41 mouse cellular contexts compared by ENCODE assay signal in genomic region chr9:20149706-20150105, GRCm38 (mm10). TPM values are rescaled to one million over a fixed set of nuclear protein-coding genes. Genes with fewer than 3 reads are reported as not detected.
"Had no signal": no experiment of that assay in that cellular context is flagged by ENCODE, and none has a peak within 500 bp of the region (broad histone marks: within the 10 kb centered on the region; RNA-seq: fewer than 3 reads in every experiment).

No protein-coding gene starts in this region.

- H3K4me1 ChIP-seq: heart, embryonic 10.5 days; heart, embryonic 12.5 days; hindbrain, embryonic 10.5 days; hindbrain, embryonic 12.5 days; limb, embryonic 13.5 days; limb, embryonic 15.5 days; liver, embryonic 12.5 days had no signal

- H3K4me2 ChIP-seq: heart, embryonic 12.5 days; hindbrain, embryonic 12.5 days; hindbrain, embryonic 14.5 days; limb, embryonic 13.5 days; limb, embryonic 15.5 days; liver, embryonic 12.5 days had no signal

- DNase-seq: gastrocnemius, adult 2 months; gastrocnemius, postnatal 10 days; gastrocnemius, postnatal 25 days; heart, adult 18-20 months; heart, postnatal 10 days; heart, postnatal 4 days; layer of hippocampus, adult 9-11 months; layer of hippocampus, postnatal 36 days; left cerebral cortex, postnatal 4 days; lung, adult 18-20 months had no signal

- H3K36me3 ChIP-seq: heart, embryonic 10.5 days; heart, embryonic 12.5 days; hindbrain, embryonic 10.5 days; hindbrain, embryonic 12.5 days; limb, embryonic 13.5 days; limb, embryonic 15.5 days; liver, embryonic 12.5 days had no signal

- H3K27me3 ChIP-seq: heart, embryonic 12.5 days; hindbrain, embryonic 12.5 days; limb, embryonic 13.5 days; limb, embryonic 15.5 days; liver, embryonic 12.5 days had no signal

- H3K9ac ChIP-seq: heart, embryonic 12.5 days; hindbrain, embryonic 12.5 days; hindbrain, embryonic 14.5 days; limb, embryonic 13.5 days; limb, embryonic 15.5 days; liver, embryonic 12.5 days; liver, embryonic 14.5 days had no signal

- H3K27ac ChIP-seq: gastrocnemius, adult 2 months; heart, embryonic 10.5 days; hindbrain, embryonic 10.5 days; hindbrain, embryonic 12.5 days; hindbrain, embryonic 14.5 days; hindbrain, postnatal 0 days; kidney, postnatal 0 days; limb, embryonic 13.5 days; limb, embryonic 15.5 days; liver, embryonic 12.5 days; liver, embryonic 14.5 days had no signal

- ATAC-seq: forebrain, embryonic 16.5 days; hindbrain, postnatal 0 days; intestine, embryonic 16.5 days; liver, embryonic 12.5 days had no signal

- H3K4me3 ChIP-seq: gastrocnemius, adult 2 months; heart, embryonic 10.5 days; heart, embryonic 12.5 days; hindbrain, embryonic 10.5 days; hindbrain, embryonic 12.5 days; limb, embryonic 13.5 days; limb, embryonic 15.5 days; liver, embryonic 12.5 days had no signal

RNA-seq across cellular contexts. Expression of gene Olfr869, which starts 20.9 kb away (rescaled TPM):
- total RNA-seq: gastrocnemius, adult 2 months; gastrocnemius, postnatal 10 days; gastrocnemius, postnatal 25 days; gastrocnemius, postnatal 4 days; granulocyte monocyte progenitor cell, adult 5-6 weeks; heart, adult 18-20 months; heart, adult 8-10 months; heart, postnatal 10 days; heart, postnatal 25 days; heart, postnatal 4 days; hindbrain, postnatal 0 days; layer of hippocampus, adult 18-20 months; layer of hippocampus, adult 8-10 months; layer of hippocampus, postnatal 14 days; layer of hippocampus, postnatal 36 days; left cerebral cortex, adult 18-20 months; left cerebral cortex, adult 8-10 months; left cerebral cortex, postnatal 10 days; left cerebral cortex, postnatal 25 days; left cerebral cortex, postnatal 4 days had no signal
- polyA plus RNA-seq: forebrain, embryonic 16.5 days; frontal cortex, adult 2 months; heart, embryonic 10.5 days; heart, embryonic 12.5 days; heart, embryonic 14.5 days; heart, embryonic 16.5 days; hindbrain, embryonic 10.5 days; hindbrain, embryonic 12.5 days; hindbrain, embryonic 14.5 days; hindbrain, postnatal 0 days; intestine, embryonic 14.5 days; intestine, embryonic 16.5 days; kidney, postnatal 0 days; large intestine, adult 2 months; limb, embryonic 11.5 days; limb, embryonic 13.5 days; limb, embryonic 15.5 days; liver, embryonic 12.5 days; liver, embryonic 14.5 days; liver, embryonic 16.5 days had no signal

RNA-seq across cellular contexts. Expression of gene Olfr870, which starts 24.2 kb away (rescaled TPM):
- total RNA-seq: gastrocnemius, adult 2 months; gastrocnemius, postnatal 10 days; gastrocnemius, postnatal 25 days; gastrocnemius, postnatal 4 days; granulocyte monocyte progenitor cell, adult 5-6 weeks; heart, adult 18-20 months; heart, adult 8-10 months; heart, postnatal 10 days; heart, postnatal 25 days; heart, postnatal 4 days; hindbrain, postnatal 0 days; layer of hippocampus, adult 18-20 months; layer of hippocampus, adult 8-10 months; layer of hippocampus, postnatal 14 days; layer of hippocampus, postnatal 36 days; left cerebral cortex, adult 18-20 months; left cerebral cortex, adult 8-10 months; left cerebral cortex, postnatal 10 days; left cerebral cortex, postnatal 25 days; left cerebral cortex, postnatal 4 days had no signal
- polyA plus RNA-seq: forebrain, embryonic 16.5 days; frontal cortex, adult 2 months; heart, embryonic 10.5 days; heart, embryonic 12.5 days; heart, embryonic 14.5 days; heart, embryonic 16.5 days; hindbrain, embryonic 10.5 days; hindbrain, embryonic 12.5 days; hindbrain, embryonic 14.5 days; hindbrain, postnatal 0 days; intestine, embryonic 14.5 days; intestine, embryonic 16.5 days; kidney, postnatal 0 days; large intestine, adult 2 months; limb, embryonic 11.5 days; limb, embryonic 13.5 days; limb, embryonic 15.5 days; liver, embryonic 12.5 days; liver, embryonic 14.5 days; liver, embryonic 16.5 days had no signal

RNA-seq across cellular contexts. Expression of gene Olfr868, which starts 51.3 kb away (rescaled TPM):
- total RNA-seq: gastrocnemius, adult 2 months; gastrocnemius, postnatal 10 days; gastrocnemius, postnatal 25 days; gastrocnemius, postnatal 4 days; granulocyte monocyte progenitor cell, adult 5-6 weeks; heart, adult 18-20 months; heart, adult 8-10 months; heart, postnatal 10 days; heart, postnatal 25 days; heart, postnatal 4 days; hindbrain, postnatal 0 days; layer of hippocampus, adult 18-20 months; layer of hippocampus, adult 8-10 months; layer of hippocampus, postnatal 14 days; layer of hippocampus, postnatal 36 days; left cerebral cortex, adult 18-20 months; left cerebral cortex, adult 8-10 months; left cerebral cortex, postnatal 10 days; left cerebral cortex, postnatal 25 days; left cerebral cortex, postnatal 4 days had no signal
- polyA plus RNA-seq: forebrain, embryonic 16.5 days; frontal cortex, adult 2 months; heart, embryonic 10.5 days; heart, embryonic 12.5 days; heart, embryonic 14.5 days; heart, embryonic 16.5 days; hindbrain, embryonic 10.5 days; hindbrain, embryonic 12.5 days; hindbrain, embryonic 14.5 days; hindbrain, postnatal 0 days; intestine, embryonic 14.5 days; intestine, embryonic 16.5 days; kidney, postnatal 0 days; large intestine, adult 2 months; limb, embryonic 11.5 days; limb, embryonic 13.5 days; limb, embryonic 15.5 days; liver, embryonic 12.5 days; liver, embryonic 14.5 days; liver, embryonic 16.5 days had no signal
